Mouse (Mus musculus) layer of hippocampus, adult 9-10 months (tissue): ENCODE data around the gene Mob4.

Experiments used
- DNase-seq: peaks from one replicate; pipeline ENCODE4 v3.0.0; 2022; ENCODE audit warnings: low spot score

Mob4 gene

GRCm38 (mm10) chr1:55186592-55187210 lies 55.7 kb downstream of the Mob4 start:
- no peak for DNase-seq

GRCm38 (mm10) chr1:55192015-55192414 lies 61.0 kb downstream of the Mob4 start:
- no peak for DNase-seq

GRCm38 (mm10) chr1:55192824-55193223 lies 61.8 kb downstream of the Mob4 start:
- DNase-seq = no peak

- no peak for DNase-seq
These were observed 62.3 kb downstream of the Mob4 start for GRCm38 (mm10) chr1:55193316-55193715.

- no peak for DNase-seq
These were observed 63.3 kb downstream of the Mob4 start for GRCm38 (mm10) chr1:55194064-55194915.

GRCm38 (mm10) chr1:55195021-55195420 lies 64.0 kb downstream of the Mob4 start:
- DNase-seq = no peak

GRCm38 (mm10) chr1:55196327-55197003 lies 65.4 kb downstream of the Mob4 start:
- DNase-seq = no peak

GRCm38 (mm10) chr1:55198719-55199118 lies 67.7 kb downstream of the Mob4 start:
- DNase-seq = no peak

- DNase-seq = no peak
These were observed 71.1 kb downstream of the Mob4 start for GRCm38 (mm10) chr1:55201850-55202752.
